Mouse (Mus musculus) erythroid progenitor cell, adult 5-6 weeks (primary cell): ENCODE results near the gene Mrtfa. TPM values are rescaled to one million over a fixed set of nuclear protein-coding genes. Genes with fewer than 3 reads are reported as not detected.

Source experiments
- ATAC-seq: replicated peaks from 2 replicates; pipeline ENCODE4 v1.8.0; 2016; ENCODE audit warnings: moderate number of reproducible peaks, mild to moderate bottlenecking, moderate TSS enrichment, inconsistent platforms; ENCODE audit not compliant: poor library complexity, low FRiP score, severe bottlenecking
- total RNA-seq, 2 experiments: library from RNA; stranded (forward) in 1 of 2; stranded (reverse) in 1 of 2; fragments of 150-400 nt in 1 of 2; fragments of 186-747, 209-891 nt in 1 of 2; gene quantifications; 2 replicates each; pipeline versions ENCODE4 v1.2.3 to v1.2.4; 2015 to 2017; ENCODE audit warnings: low replicate concordance in 2 of 2

The Mrtfa gene
- total RNA-seq, 2 experiments from 2014 or later = 9.0 to 14.3 TPM

- no peak for ATAC-seq
Measured at GRCm38 (mm10) chr15:81079255-81079654, 111.3 kb downstream of the Mrtfa start.

- no peak for ATAC-seq
Measured at GRCm38 (mm10) chr15:81077551-81077950, 113.0 kb downstream of the Mrtfa start.

- ATAC-seq = no peak
Measured at GRCm38 (mm10) chr15:81074543-81074942, 116.0 kb downstream of the Mrtfa start.

- ATAC-seq = no peak
Measured at GRCm38 (mm10) chr15:81073751-81074150, 116.8 kb downstream of the Mrtfa start.

GRCm38 (mm10) chr15:81072748-81073147, 117.8 kb downstream of the Mrtfa start:
- no peak for ATAC-seq

- ATAC-seq = no peak
Measured at GRCm38 (mm10) chr15:81070470-81070869, 120.1 kb downstream of the Mrtfa start.

GRCm38 (mm10) chr15:81068641-81069381, 121.7 kb downstream of the Mrtfa start:
- no peak for ATAC-seq

- no peak for ATAC-seq
Measured at GRCm38 (mm10) chr15:81067761-81068160, 122.8 kb downstream of the Mrtfa start.

GRCm38 (mm10) chr15:81066976-81067375, 123.6 kb downstream of the Mrtfa start:
- ATAC-seq = no peak

GRCm38 (mm10) chr15:81064661-81065060, 125.9 kb downstream of the Mrtfa start:
- ATAC-seq = no peak

- ATAC-seq = peak; percentile 63; the same call in 1 of the 2 replicates
Measured at GRCm38 (mm10) chr15:81064143-81064542, 126.4 kb downstream of the Mrtfa start.

- ATAC-seq = no peak
Measured at GRCm38 (mm10) chr15:81062616-81063015, 127.9 kb downstream of the Mrtfa start.

- no peak for ATAC-seq
Measured at GRCm38 (mm10) chr15:81062175-81062588, 128.4 kb downstream of the Mrtfa start.

- no peak for ATAC-seq
Measured at GRCm38 (mm10) chr15:81060975-81061374, 129.6 kb downstream of the Mrtfa start.

- no peak for ATAC-seq
Measured at GRCm38 (mm10) chr15:81057736-81058135, 132.8 kb downstream of the Mrtfa start.

- ATAC-seq = no peak
Measured at GRCm38 (mm10) chr15:81055488-81055887, 135.1 kb downstream of the Mrtfa start.

- no peak for ATAC-seq
Measured at GRCm38 (mm10) chr15:81052491-81052890, 138.1 kb downstream of the Mrtfa start.

- no peak for ATAC-seq
Measured at GRCm38 (mm10) chr15:81050488-81050887, 140.1 kb downstream of the Mrtfa start.

- no peak for ATAC-seq
Measured at GRCm38 (mm10) chr15:81049401-81050053, 141.0 kb downstream of the Mrtfa start.

GRCm38 (mm10) chr15:81047497-81047896, 143.1 kb downstream of the Mrtfa start:
- ATAC-seq = no peak

- ATAC-seq = no peak
Measured at GRCm38 (mm10) chr15:81046061-81046460, 144.5 kb downstream of the Mrtfa start.
